Mouse (Mus musculus) retina, postnatal 7 days (tissue): ENCODE data around the gene Erf.
A peak's percentile ranks its signal among the peaks of the same experiment; 100 is the strongest.

Source experiments
- DNase-seq: peaks from one replicate; pipeline ENCODE4 v3.0.0-alpha.2; 2012; ENCODE audit warnings: low read depth, low spot score

The Erf gene

DNA sequence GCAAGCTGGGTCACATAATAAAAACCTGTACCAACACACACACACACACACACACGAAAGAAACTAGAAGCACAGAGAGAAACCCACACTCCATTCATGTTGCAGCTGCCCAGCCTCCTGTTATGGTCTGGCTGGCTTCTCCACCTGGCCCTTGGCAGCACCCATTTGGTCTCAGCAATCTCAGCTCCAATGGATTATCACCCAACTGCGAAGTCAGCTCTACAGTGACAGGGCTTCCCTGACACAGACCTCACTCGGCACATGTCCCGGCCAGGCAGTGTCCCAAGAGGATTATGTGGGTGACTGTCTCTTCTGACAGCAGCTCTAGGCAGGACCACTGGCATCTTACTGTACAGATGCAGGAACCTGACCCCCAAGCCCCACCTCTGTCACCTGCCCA lies 40.1 kb downstream of the Erf start:
- peak; percentile 23 for DNase-seq

DNA sequence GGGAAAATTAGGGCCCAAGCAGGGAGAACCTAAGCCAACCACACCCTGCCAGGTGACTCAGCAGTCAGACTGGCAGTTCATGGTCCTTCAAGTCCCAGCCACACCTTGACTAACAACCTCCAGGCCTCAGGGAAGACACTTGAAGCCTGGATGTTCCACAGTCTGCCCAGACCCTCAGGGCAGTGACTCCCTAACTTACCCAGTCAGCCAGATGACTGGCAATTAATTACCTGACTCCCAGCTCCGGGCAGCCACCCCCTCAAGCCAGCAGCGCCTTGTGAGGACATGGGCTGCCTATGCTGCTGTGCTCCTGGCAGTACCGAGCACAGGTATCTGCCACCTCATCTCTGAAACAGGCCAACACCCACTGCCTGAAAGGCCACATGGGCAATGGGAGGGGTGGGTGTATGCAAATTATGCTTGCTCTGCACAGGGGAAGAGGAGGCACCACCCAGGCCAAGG lies 41.4 kb downstream of the Erf start:
- no peak for DNase-seq

- DNase-seq: no peak
Measured at GRCm38 (mm10) chr7:25206094-25206830, 44.3 kb downstream of the Erf start.

GRCm38 (mm10) chr7:25205355-25206093 lies 45.0 kb downstream of the Erf start:
- DNase-seq: no peak

GRCm38 (mm10) chr7:25203624-25204023 lies 46.9 kb downstream of the Erf start:
- no peak for DNase-seq

DNA sequence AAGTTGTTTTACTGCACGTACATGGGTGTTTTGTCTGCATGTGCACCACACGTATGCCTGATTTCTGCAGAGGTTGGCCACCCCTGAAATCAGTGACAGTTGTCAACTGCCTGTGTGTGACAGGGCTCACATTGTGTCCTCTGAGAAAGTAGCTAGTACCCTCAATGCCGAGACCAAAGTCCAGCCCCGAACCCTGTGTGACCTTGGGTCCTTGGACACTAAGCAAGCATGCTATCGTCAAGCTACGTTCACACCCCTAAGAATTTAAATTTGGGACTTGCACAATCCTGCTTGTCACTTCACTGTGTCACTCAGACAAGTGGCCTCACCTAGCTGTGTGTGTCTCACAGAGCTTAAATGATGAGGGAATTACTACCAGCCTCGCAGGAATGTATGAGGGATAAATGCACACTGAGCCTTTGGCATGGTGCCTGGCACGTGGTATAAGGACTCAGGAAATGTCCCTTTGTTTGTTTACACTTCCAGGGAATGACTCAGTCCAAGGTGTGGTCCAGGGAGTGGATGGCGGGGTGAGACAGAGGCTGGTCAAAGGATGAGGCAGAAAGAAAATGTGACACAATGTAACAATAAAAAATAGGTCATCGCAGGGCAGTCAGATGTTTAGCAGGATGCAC lies 53.1 kb downstream of the Erf start:
- DNase-seq: no peak

- DNase-seq: no peak
Measured at GRCm38 (mm10) chr7:25196107-25196506, 54.5 kb downstream of the Erf start.

DNA sequence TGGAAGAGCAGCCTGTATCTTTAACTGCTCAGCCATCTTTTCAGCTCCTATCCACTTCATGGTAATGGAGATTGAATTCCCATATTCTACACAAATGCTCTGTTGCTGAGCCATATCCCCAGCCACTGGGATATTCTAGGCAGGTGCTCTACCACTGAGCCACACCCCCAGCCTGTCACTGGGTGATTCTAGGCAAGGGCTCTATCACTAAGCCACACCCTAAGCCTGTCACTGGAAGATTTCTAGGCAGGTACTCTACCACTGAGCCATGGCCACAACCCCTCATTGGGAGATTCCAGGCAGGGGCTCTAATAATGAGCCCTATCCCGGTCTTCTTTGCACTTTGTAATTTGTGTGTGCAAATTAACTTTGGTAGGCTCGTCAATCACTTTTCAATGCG lies 55.4 kb downstream of the Erf start:
- no peak for DNase-seq
